Mouse (Mus musculus): ENCODE results near the gene Olfr214. TPM values are rescaled to one million over a fixed set of nuclear protein-coding genes. Genes with fewer than 3 reads are reported as not detected.

Olfr214 gene
- not detected for polyA plus RNA-seq (2012; fragmentation: generic; extraction: Trizol)

GRCm38 (mm10) chr6:116553935-116554334 is at the start of gene Olfr214:
Olfr214 (plus strand) TSS chr6:116554235.

GRCm38 (mm10) chr6:116506302-116507003 is 47.6 kb upstream of the Olfr214 start, which contains the start of gene Olfr212:
Olfr212 (plus strand) TSS chr6:116506516.

GRCm38 (mm10) chr6:116538156-116538555 is 15.9 kb upstream of the Olfr214 start, which contains the start of gene Olfr213:
Olfr213 (plus strand) TSS chr6:116538456.

GRCm38 (mm10) chr6:116550841-116551240 is 3.2 kb upstream of the Olfr214 start, which contains the start of gene Gm5580:
Gm5580 (plus strand) TSS chr6:116551141.

GRCm38 (mm10) chr6:116584095-116584494 is 30.1 kb downstream of the Olfr214 start, which contains the start of gene Olfr215:
Olfr215 (minus strand) TSS chr6:116584195.

Other genes with a start within 250 kb of the Olfr214 start
- 10 to 100 TPM in 1 of 2 experiments, 1 to 10 TPM in 1; 2.6 to 20.2 TPM for gene March8, start 216.2 kb upstream of the Olfr214 start, polyA plus RNA-seq (2012; fragmentation: generic; extraction: Trizol)
- gene Alox5, start 93.1 kb upstream of the Olfr214 start, polyA plus RNA-seq (2012; fragmentation: generic; extraction: Trizol): not detected
- not detected for gene Olfr211, start 65.1 kb upstream of the Olfr214 start, polyA plus RNA-seq (2012; fragmentation: generic; extraction: Trizol)
- not detected for gene Olfr212, start 47.7 kb upstream of the Olfr214 start, polyA plus RNA-seq (2012; fragmentation: generic; extraction: Trizol)
- not detected for gene Olfr213, start 15.8 kb upstream of the Olfr214 start, polyA plus RNA-seq (2012; fragmentation: generic; extraction: Trizol)
- gene Gm5580, start 3.1 kb upstream of the Olfr214 start, polyA plus RNA-seq (2012; fragmentation: generic; extraction: Trizol): under 1 TPM; 0.33 to 0.67 TPM
- not detected for gene Olfr215, start 30.0 kb downstream of the Olfr214 start, polyA plus RNA-seq (2012; fragmentation: generic; extraction: Trizol)
- gene Zfp422, start 74.8 kb downstream of the Olfr214 start, polyA plus RNA-seq (2012; fragmentation: generic; extraction: Trizol): not detected
- gene Depp1, start 96.4 kb downstream of the Olfr214 start, polyA plus RNA-seq (2012; fragmentation: generic; extraction: Trizol): 1 to 10 TPM in 1 of 2 experiments, under 1 TPM in 1; 0.42 to 5.5 TPM
- gene Rassf4, start 119.7 kb downstream of the Olfr214 start, polyA plus RNA-seq (2012; fragmentation: generic; extraction: Trizol): under 1 TPM; 0.01 to 0.12 TPM
- under 1 TPM; under 0.01 to 0.02 TPM for gene Tmem72, start 162.7 kb downstream of the Olfr214 start, polyA plus RNA-seq (2012; fragmentation: generic; extraction: Trizol)